Mouse (Mus musculus): ENCODE results near the gene Nutm1. TPM values are rescaled to one million over a fixed set of nuclear protein-coding genes. Genes with fewer than 3 reads are reported as not detected.
"Not testable (repeated sequence)": the region's sequence is repeated elsewhere in the genome, so short reads cannot be mapped to it uniquely, and the experiment has no call there.

Nutm1 gene
- polyA plus RNA-seq (2016; fragmentation: Nextera tagmentation; extraction: Ambion mirVana): 0.05 and 0.09 TPM in 2 replicates

GRCm38 (mm10) chr2:112259241-112259962 is at the start of gene Nutm1:
Gene Nutm1, minus strand, starts transcription at chr2:112259291.
- no peaks in the 10 kb centered on the region for H3K27me3 ChIP-seq
- H3K4me2 ChIP-seq (replicated peaks): no peak within 1 kb of the TSS
- no peaks in the 10 kb centered on the region for H3K36me3 ChIP-seq
- ATAC-seq (ENCODE audit: low FRiP score): no peak
- H3K9me3 ChIP-seq (replicated peaks): no peaks in the 10 kb centered on the region
- H3K27ac ChIP-seq: no peak within 1 kb of the TSS
- no peak within 1 kb of the TSS for H3K4me3 ChIP-seq
- H3K9ac ChIP-seq: no peak within 1 kb of the TSS
- WGBS: 78% methylated on average over 10 of the region's 10 CpGs
- H3K4me1 ChIP-seq: peaks cover 11% of the 10 kb centered on the region

- Histone ChIP-seq H3K4me3 (no peak overlapping the region), H3K9me3 (replicated peaks) (no peaks in the 10 kb centered on the region), H3K4me2 (replicated peaks) (no peak overlapping the region), H3K4me1 (no peaks in the 10 kb centered on the region), H3K27ac (no peak overlapping the region), H3K36me3 (no peaks in the 10 kb centered on the region), H3K27me3 (no peaks in the 10 kb centered on the region), H3K9ac (no peak overlapping the region)
- WGBS: 92% methylated on average over 3 of the region's 3 CpGs
- ATAC-seq (ENCODE audit: low FRiP score): no peak
These were observed 49.6 kb upstream of the Nutm1 start for GRCm38 (mm10) chr2:112308671-112309070.

DNA sequence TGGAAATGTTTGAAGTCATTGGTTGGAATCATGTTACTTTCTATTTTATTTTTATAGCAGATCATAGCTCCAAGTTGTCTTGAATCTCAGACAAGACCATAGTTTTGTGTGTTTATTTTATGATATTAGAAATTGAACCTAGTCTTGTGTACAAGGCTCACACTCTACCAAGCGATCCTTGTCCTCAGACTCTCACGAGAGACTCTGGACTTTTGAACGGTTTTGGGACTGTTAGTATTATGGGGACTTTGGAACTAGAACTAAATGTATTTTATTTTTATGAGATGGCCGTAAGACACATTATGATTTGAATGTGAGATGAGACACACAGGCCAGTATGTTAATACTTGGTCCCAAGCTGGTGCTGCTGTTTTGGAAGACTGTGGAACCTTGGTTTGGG is 39.1 kb upstream of the Nutm1 start:
- Histone ChIP-seq H3K9ac (no peak overlapping the region), H3K27me3 (no peaks in the 10 kb centered on the region), H3K4me1 (no peaks in the 10 kb centered on the region), H3K4me3 (no peak overlapping the region), H3K36me3 (no peaks in the 10 kb centered on the region), H3K4me2 (replicated peaks) (no peak overlapping the region), H3K9me3 (replicated peaks) (no peaks in the 10 kb centered on the region), H3K27ac (no peak overlapping the region)
- ATAC-seq (ENCODE audit: low FRiP score): no peak
- 96% methylated on average over 4 of the region's 4 CpGs for WGBS

- no peak overlapping the region for H3K4me3 ChIP-seq
- 88% methylated on average over 3 of the region's 3 CpGs for WGBS
- no peaks in the 10 kb centered on the region for H3K27me3 ChIP-seq
- H3K9me3 ChIP-seq (replicated peaks): no peaks in the 10 kb centered on the region
- no peaks in the 10 kb centered on the region for H3K4me1 ChIP-seq
- no peak overlapping the region for H3K9ac ChIP-seq
- no peak overlapping the region for H3K27ac ChIP-seq
- no peaks in the 10 kb centered on the region for H3K36me3 ChIP-seq
- no peak overlapping the region for H3K4me2 ChIP-seq (replicated peaks)
- ATAC-seq (ENCODE audit: low FRiP score): no peak
These were observed 37.1 kb upstream of the Nutm1 start for GRCm38 (mm10) chr2:112296211-112296610.

DNA sequence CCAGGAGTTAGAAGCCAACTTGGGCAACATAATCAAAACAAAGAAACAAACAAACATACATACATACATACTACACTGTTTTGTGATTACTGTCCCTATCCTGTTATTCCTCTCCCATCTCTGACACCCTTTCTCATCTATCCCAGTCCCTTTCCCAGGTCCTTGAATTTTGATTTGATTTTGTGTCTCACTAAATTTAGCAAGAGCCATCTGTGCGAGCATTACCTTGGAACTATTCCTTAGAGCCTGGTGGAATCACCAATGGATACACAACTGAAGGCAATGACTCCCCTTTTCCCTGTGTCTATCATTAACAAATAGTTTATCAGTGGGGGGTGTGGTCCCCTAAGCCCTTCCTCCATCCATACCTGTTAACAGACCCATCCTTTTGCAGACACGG is 33.7 kb upstream of the Nutm1 start:
- Histone ChIP-seq H3K9me3 (replicated peaks) (no peaks in the 10 kb centered on the region), H3K9ac (no peak overlapping the region)
- WGBS: 92% methylated on average over 2 of the region's 2 CpGs

DNA sequence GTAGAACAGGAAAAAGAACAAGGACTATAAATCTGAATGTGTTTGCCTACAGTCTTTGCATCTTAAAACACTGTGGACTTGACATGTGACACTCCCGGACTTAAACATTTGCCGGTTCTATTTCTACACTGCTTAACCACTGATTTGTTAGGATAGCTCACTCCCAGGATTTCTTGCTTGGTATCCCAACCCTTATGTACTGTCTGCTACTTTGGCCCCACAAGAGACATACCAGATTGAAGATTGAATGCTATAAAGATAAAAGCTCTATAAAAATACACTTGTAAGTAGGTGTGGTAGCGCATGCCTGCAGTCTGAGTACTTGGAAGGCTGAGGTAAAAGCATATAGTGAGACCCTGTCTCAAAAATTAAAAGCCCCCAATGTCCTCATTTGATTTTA is 30.4 kb upstream of the Nutm1 start:
- no peaks in the 10 kb centered on the region for H3K36me3 ChIP-seq
- H3K4me2 ChIP-seq (replicated peaks): no peak overlapping the region
- WGBS: 95% methylated on average over 3 of the region's 3 CpGs
- H3K4me1 ChIP-seq: peaks cover 3% of the 10 kb centered on the region; the same call in 1 of the 2 replicates
- H3K4me3 ChIP-seq: no peak overlapping the region
- H3K27me3 ChIP-seq: no peaks in the 10 kb centered on the region
- H3K9ac ChIP-seq: no peak overlapping the region
- no peaks in the 10 kb centered on the region for H3K9me3 ChIP-seq (replicated peaks)
- H3K27ac ChIP-seq: no peak overlapping the region
- no peak for ATAC-seq (ENCODE audit: low FRiP score)

More for the DNA sequence above, 33.7 kb upstream of the Nutm1 start:
- Histone ChIP-seq H3K4me3 (no peak overlapping the region), H3K36me3 (no peaks in the 10 kb centered on the region), H3K27ac (no peak overlapping the region), H3K27me3 (no peaks in the 10 kb centered on the region), H3K4me2 (replicated peaks) (no peak overlapping the region), H3K4me1 (no peaks in the 10 kb centered on the region)
- ATAC-seq (ENCODE audit: low FRiP score): no peak

- Histone ChIP-seq H3K9me3 (replicated peaks) (no peaks in the 10 kb centered on the region), H3K9ac (no peak overlapping the region), H3K4me3 (no peak overlapping the region), H3K4me2 (replicated peaks) (no peak overlapping the region), H3K27me3 (no peaks in the 10 kb centered on the region), H3K4me1 (peaks cover 6% of the 10 kb centered on the region; the same call in 1 of the 2 replicates), H3K36me3 (no peaks in the 10 kb centered on the region), H3K27ac (no peak overlapping the region)
- ATAC-seq (ENCODE audit: low FRiP score): no peak
- WGBS: 78% methylated on average over 4 of the region's 4 CpGs
These were observed 28.0 kb upstream of the Nutm1 start for GRCm38 (mm10) chr2:112287059-112287458.

DNA sequence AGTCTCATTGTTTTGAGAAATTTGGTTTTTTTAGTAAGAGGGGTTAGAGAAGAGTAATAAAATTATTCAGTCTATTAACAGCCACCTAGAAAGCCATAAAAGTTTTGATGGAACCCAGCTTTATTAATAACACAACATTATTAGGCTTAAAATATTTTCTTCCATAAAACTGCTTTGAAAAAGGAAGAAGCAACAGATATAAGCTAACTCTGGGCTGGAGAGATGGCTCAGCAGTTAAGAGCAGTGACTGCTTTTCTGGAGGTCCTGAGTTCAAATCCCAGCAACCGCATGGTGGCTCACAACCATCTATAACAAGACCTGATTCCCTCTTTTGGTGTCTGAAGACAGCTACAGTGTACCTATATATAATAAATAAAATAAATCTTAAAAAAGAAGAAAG is 27.0 kb upstream of the Nutm1 start:
- not testable (repeated sequence) for H3K9ac ChIP-seq; H3K4me1 ChIP-seq; ATAC-seq (ENCODE audit: low FRiP score); H3K4me2 ChIP-seq (replicated peaks); H3K9me3 ChIP-seq (replicated peaks); H3K4me3 ChIP-seq; H3K27ac ChIP-seq; H3K27me3 ChIP-seq; H3K36me3 ChIP-seq
- 96% methylated on average over 1 of the region's 1 CpGs for WGBS

DNA sequence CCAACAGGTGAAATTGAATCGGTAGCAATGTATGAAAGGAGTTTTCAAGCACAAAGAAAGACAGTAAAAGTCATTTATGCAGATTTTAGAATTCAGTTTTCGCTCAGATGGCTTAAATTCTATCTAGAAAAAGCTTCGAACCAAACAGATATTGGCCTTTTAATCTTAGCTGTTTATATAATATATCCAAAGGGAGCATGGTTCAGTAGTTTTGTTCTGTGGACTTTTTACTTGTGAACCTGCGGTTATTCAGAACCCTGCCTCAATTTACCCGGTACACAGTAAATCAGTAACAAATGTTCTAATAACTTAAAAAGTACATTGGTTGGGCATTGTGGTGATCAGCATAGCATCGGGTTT is 25.9 kb upstream of the Nutm1 start:
- Histone ChIP-seq H3K27ac (no peak overlapping the region), H3K36me3 (no peaks in the 10 kb centered on the region), H3K27me3 (no peaks in the 10 kb centered on the region), H3K4me3 (peak overlapping the region; percentile 35), H3K9me3 (replicated peaks) (no peaks in the 10 kb centered on the region), H3K9ac (no peak overlapping the region), H3K4me2 (replicated peaks) (peak overlapping the region; percentile 60), H3K4me1 (peaks cover 6% of the 10 kb centered on the region; the same call in 1 of the 2 replicates)
- 66% methylated on average over 6 of the region's 6 CpGs for WGBS
- ATAC-seq (ENCODE audit: low FRiP score): no peak

DNA sequence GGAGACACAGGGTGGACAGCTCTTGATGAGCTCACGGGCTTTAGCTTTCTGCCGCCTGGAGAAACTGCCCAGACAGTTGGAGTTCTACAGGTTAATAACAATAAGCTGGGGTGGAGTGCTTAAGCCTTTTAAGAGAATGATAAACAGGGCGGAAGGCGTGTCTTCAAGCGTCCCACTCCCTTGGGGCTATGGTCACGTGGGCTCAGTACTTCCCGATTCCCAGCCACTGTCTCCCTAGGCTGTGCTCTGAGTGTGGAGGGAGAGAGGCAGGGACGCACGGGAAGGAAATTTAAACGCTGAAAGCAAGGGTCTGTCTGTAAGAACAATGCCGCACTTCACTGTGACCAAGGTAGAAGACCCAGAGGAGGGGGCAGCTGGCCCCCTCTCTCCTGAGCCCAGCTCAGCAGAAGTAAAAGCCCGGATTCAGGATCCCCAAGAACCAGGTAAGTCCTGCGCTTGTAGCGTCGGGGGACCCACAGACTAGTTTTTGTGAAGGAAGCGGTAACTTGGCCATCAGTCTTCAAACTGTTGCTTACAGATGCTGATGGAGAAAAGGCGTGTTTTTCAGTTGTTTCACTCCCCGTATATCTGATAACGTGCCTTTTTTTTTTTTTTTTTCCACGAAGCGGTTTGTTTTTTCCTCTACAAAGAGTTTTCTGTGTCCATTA is 25.4 kb upstream of the Nutm1 start:
- ATAC-seq (ENCODE audit: low FRiP score): peak; percentile 89
- WGBS: 3% methylated on average over 21 of the region's 21 CpGs
- Histone ChIP-seq H3K27ac (0 out of 2 replicates have a peak overlapping the region, but pooled peaks have one; percentile 24), H3K4me3 (peak overlapping the region; percentile 35), H3K9me3 (replicated peaks) (no peaks in the 10 kb centered on the region), H3K9ac (peak overlapping the region; percentile 28), H3K27me3 (no peaks in the 10 kb centered on the region), H3K4me1 (peaks cover 6% of the 10 kb centered on the region; the same call in 1 of the 2 replicates), H3K4me2 (replicated peaks) (peak overlapping the region; percentile 60), H3K36me3 (no peaks in the 10 kb centered on the region)

DNA sequence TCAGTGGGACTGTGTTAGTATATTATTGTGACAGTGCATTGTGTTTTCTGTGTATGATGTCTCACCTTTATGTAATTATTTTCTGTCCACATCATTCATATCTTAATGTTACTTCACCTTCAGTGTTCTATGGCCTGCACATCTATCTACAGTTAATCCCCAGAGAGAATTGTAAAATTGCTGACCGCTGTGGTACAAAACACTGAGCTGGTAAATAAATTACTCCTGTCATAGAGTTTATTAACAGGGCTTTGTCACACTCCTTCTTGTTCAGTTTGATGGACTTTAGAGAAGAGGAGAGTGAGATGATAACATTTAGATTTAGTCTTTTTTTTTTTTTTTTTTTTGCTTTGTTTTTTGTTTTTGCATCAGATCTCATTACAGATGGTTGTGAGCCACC is 23.8 kb upstream of the Nutm1 start:
- no peaks in the 10 kb centered on the region for H3K9me3 ChIP-seq (replicated peaks)
- H3K27me3 ChIP-seq: no peaks in the 10 kb centered on the region
- WGBS: 81% methylated on average over 1 of the region's 1 CpGs
- H3K27ac ChIP-seq: no peak overlapping the region
- H3K4me2 ChIP-seq (replicated peaks): no peak overlapping the region
- H3K4me1 ChIP-seq: peaks cover 6% of the 10 kb centered on the region; the same call in 1 of the 2 replicates
- no peak overlapping the region for H3K9ac ChIP-seq
- H3K36me3 ChIP-seq: no peaks in the 10 kb centered on the region
- no peak overlapping the region for H3K4me3 ChIP-seq
- ATAC-seq (ENCODE audit: low FRiP score): no peak

GRCm38 (mm10) chr2:112276870-112277269 is 17.8 kb upstream of the Nutm1 start:
- no peak overlapping the region for H3K4me2 ChIP-seq (replicated peaks)
- 90% methylated on average over 3 of the region's 3 CpGs for WGBS
- H3K9me3 ChIP-seq (replicated peaks): no peaks in the 10 kb centered on the region
- H3K4me3 ChIP-seq: no peak overlapping the region
- no peak overlapping the region for H3K9ac ChIP-seq
- H3K36me3 ChIP-seq: 0 out of 2 replicates have a peak, but pooled peaks cover 3% of the 10 kb centered on the region
- no peaks in the 10 kb centered on the region for H3K27me3 ChIP-seq
- H3K4me1 ChIP-seq: no peaks in the 10 kb centered on the region
- no peak overlapping the region for H3K27ac ChIP-seq
- ATAC-seq (ENCODE audit: low FRiP score): no peak

GRCm38 (mm10) chr2:112273474-112273873 is 14.4 kb upstream of the Nutm1 start:
- Histone ChIP-seq H3K4me1 (peaks cover 6% of the 10 kb centered on the region), H3K9me3 (replicated peaks) (no peaks in the 10 kb centered on the region), H3K27ac (no peak overlapping the region), H3K36me3 (0 out of 2 replicates have a peak, but pooled peaks cover 3% of the 10 kb centered on the region), H3K4me2 (replicated peaks) (no peak overlapping the region), H3K9ac (no peak overlapping the region), H3K4me3 (no peak overlapping the region), H3K27me3 (no peaks in the 10 kb centered on the region)
- ATAC-seq (ENCODE audit: low FRiP score): no peak
- WGBS: 90% methylated on average over 6 of the region's 6 CpGs
